Mouse (Mus musculus) cerebellum, adult 11-12 months (tissue): ENCODE data around the gene Ccdc33.

ENCODE experiments used
- DNase-seq: peaks from one replicate; pipeline ENCODE4 v3.0.0; 2022

Ccdc33 gene

DNA sequence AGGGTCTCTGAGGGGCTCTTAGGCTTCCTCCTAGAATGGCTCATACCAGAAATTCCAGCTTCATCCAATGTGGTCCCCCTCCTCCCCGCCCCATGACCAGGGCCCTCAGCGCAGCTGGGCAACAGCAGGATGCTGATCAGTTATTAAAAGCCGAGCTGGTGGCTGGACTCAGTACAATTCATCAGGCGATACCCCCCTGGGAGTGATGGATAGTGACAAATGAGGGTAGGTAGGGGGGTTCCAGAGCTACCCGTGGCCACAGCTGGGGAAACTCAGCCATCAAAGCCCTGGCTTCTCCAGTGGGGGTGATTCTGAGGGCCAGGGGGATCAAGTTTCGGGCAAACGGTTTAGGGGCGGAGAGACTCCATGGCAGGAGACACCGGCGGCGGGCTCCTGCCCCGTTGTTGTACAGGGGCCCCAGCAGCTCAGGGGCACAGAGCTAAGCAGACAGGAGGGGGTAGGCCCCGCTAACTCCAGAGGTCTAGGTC lies 10.3 kb upstream of the Ccdc33 start:
- no peak for DNase-seq

DNA sequence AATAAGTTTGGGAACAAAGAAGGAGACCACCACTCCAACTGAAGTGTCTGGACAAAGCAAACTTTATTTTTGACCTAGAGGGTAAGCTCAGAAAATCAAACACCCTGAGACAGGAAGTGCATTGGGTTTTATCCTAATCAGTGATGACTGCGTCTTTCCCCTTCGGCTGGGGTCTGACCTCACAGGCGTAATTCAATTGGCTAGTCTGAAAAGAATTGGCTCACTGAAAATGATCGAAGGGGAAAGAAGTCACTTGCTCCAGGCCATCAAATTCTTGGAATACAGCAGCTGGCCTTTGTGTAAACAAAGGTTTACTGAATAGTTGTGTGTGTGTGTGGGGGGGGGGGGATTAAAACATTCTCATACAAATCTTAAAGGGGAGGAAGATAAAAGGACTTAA lies 7.2 kb upstream of the Ccdc33 start:
- no peak for DNase-seq

DNA sequence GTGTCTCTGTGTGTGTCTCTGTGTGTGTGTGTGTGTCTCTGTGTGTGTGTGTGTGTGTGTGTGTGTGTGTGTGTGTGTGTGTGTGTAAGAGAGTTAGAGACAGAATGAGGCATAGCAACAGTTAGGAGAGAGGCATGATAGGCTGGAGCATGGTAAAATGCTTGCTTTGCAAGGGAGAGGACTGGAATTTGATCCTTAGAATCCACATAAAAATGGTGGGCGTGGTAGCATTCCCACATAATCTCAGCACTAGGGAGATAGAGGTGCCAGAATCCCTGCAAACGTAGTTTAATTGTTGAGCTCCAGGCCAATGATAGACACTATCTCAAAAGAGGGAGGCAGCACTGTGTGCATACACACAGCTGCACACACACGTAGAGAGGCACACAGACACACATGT lies 6.5 kb upstream of the Ccdc33 start:
- no peak for DNase-seq

DNA sequence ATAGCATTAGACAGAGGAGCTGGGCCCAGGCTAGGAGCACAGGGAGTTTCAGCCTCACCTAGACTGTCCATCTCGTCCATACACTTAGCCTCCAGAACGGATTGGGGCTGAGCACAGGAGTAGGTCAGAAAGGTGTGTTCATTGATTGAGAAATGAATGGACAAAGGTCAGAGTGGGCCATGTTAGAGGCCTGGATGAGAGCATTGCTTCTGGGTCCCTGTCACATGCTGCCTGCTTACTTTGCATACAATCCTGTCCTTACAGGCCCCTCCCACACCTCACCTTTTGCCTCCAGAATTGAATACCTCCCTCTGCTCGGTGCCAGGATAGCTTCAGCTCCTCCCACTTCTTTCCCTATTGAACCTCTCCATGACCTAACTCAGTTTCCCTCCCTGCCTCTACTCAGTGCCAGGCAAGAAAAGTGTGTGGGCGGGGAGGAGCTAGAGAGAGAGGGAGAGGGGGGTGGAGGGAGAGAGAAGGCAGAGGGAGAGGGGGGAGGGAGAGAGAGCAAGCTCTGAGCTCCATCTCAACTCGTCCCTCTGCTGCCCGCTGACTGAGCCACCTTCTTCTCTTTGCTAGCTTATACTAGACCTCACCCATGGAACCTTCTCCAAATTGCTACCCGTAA lies 2.5 kb downstream of the Ccdc33 start:
- DNase-seq: no peak

DNA sequence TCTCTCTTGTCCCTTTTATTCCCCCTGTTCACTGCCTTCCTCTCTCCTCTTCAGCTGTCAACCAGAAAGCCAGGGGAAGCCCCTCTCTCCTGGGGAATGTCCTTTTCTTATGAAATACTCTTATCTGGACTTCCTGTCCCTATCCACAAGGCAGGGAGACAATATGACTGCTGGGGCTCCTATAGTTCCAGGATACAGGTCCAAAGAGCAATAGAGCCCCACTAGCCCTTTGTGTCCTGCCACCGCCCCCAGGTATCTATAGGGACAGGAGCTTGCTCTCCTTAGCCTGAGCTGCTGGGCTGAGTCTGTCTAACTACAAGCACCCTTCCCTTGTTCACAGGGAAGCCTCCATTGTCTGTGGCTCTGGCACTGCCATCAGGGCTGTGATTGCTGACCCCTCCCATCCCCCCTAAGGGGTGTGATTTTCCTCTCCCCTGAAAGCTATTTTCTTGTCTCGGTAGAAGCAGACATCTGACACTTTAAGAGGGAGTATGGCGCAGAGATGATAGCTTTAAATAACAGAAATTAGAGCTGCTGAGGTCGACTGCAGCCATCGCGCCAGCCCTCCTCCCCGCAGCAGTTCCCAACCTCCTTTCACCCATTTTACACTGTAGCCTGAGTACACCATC lies 3.2 kb downstream of the Ccdc33 start:
- DNase-seq: no peak

DNA sequence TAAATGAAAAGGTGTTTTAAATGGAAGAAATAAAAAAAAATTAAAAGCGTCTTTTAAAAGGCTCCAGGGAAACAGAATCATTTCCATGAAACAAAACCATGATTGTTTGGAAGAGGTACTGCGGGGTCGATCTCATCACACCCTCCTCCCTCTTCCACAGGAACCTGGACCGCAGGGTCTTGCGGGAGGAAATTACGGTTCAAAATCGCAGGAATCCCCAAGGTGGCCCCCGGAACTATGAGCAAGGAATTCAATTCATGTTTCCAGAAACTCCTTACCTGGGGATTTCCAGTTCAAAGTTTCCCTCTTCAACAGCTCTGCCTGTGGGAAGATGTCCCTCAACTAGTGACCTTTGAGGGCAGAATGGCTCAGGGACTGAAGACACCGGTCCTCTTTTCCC lies 4.6 kb downstream of the Ccdc33 start:
- no peak for DNase-seq

DNA sequence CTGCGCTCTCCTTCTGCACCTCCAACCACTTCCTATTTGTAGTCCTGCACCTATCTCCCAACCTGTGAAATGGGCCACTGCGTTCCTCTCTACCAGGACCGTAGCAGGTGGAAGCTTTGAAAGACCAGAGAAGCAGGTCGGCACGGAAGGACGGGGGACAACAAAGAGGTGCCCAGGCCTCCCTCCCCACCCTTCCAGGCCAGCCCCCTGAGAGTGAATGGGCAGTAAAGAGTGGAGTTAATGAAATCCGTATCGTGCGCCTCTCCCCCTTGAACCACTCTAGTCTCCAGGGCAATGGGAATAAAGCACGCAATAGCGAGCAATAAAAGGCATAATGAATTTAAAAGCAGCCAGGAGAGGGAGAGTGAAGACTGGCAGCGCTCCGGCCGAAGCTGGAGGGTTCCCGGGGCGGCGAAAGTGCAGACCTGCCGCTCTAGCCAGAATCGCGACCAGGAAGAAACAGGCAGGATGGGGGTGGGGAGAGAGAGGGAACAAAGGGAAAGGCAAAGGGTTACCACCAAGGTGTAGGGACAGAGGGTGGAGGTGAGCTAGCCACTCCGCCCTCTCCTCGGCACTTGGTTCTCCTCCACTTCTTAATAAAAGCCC lies 5.2 kb downstream of the Ccdc33 start:
- DNase-seq: no peak

DNA sequence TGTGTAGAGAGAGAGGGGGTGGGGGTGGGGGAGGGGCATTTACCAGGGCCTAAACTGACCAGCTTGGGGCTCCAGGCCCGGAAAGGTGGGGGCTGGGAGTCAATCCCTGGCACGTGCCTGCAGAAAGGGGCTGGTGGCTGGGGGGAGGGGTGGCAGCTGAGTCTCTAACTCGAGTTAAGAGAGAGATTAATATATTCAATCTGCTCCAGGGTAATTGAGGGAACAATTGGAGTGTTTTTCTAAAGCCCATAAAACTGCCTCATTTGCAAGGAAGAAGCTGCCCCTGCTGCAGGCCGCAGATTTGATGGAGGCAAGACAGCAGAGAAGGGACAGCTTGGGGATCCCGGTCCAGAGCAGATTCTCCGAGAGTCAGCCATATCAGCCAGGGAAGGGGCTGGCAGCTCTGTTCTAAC lies 5.8 kb downstream of the Ccdc33 start:
- DNase-seq: no peak

DNA sequence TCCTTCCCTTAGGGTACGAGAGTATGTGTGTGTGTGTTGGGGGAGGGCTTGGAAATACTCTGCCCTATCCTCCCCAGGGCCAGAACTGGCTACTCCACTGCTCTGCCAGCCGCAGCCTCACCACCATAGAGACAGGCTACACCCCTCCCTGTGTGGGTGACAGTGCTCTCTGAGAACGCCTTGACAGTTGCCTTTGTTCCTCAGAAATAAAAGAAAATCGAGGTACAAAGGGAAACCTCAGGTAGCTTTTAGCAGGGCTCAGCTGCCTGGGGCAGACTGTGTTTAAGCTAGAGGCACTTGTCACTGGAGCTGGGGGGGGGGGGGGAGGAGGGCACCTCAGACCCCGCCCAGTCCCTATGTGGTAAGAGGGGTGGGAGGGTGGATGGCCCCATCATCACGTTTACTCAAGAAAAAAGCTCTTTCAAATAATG lies 6.3 kb downstream of the Ccdc33 start:
- no peak for DNase-seq

DNA sequence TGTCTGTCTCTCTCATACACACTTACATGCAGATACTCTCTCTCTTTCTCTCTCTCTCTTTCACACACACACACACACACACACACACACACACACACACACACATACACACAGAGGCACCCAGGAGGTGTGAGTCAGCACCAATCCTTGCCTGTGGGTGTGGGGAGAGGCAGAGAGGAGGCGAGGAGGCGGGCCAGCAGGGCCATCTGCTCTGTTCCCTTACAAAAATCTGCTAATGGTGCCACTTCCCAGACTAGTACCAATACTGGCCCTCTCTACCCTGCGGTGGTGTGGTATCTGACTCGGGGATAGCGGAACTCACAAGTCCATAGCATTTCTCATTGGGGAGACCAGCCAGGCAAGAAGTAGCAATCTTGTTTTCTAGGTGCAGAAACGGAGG lies 7.2 kb downstream of the Ccdc33 start:
- peak; percentile 91 for DNase-seq

DNA sequence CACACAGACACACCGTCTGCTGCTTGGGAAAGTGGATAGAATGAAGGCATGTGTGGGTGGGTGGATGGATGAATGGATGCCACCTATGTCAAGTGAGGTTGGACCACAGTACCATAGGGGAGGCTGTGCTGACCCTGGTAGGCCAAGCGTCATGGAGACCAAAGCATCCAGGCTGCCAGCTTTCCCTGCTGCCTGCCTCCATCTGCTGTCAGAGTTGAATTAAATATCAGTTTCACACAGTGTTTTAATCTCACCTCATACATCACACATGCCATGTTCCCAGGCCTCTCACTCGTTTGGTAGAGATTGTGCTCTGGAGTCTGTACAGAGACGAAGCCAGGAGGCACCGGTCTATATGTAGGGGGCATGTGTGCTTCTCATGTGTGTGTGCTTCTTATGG lies 7.8 kb downstream of the Ccdc33 start:
- DNase-seq: peak; percentile 65

DNA sequence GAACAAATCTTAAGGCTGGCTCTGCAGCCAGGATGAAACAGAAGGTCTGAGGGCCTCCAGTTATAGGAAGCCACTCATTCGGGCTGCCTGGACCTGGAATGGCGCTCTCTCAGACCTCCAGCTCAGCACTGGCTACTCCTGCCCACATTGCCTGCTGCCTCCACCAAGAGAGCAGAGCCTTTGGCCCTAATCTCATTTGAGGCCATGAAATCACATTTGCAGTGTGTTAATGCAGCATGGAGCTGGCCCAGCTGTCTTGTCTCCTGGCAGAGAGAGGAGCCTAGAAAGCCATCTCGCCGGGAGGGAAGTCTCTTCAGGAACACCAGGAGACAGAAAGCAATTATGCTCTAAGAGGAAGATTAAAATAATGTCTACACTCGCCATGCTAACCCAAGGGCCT lies 11.1 kb downstream of the Ccdc33 start:
- no peak for DNase-seq

DNA sequence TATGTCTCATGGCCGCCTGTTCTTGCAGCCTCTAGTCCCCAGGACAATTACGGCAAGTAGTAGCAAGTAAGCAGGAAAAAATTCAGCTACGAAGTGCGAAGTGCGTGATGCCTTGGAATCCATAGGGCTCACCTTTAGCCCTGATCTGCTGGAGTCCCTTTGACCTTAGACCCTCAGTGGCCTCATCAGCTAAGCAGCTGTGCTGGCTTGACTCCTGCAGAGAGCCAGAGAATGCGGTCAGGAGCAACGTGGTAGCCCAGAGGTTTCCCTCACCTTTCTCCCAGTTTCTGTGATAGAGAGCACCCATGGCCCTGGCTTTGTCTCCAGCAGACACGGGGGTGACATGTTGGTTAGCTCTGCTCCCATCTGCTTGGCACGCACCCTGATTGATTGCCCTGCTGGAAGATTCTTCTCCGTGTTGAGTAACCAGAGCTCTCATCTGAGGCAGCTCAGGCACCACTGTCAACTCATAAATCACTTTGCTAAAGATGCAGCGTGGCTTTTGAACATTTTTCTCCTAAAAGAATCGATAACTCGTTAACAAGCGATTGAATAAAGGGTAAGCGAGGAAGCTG lies 12.9 kb downstream of the Ccdc33 start:
- no peak for DNase-seq

DNA sequence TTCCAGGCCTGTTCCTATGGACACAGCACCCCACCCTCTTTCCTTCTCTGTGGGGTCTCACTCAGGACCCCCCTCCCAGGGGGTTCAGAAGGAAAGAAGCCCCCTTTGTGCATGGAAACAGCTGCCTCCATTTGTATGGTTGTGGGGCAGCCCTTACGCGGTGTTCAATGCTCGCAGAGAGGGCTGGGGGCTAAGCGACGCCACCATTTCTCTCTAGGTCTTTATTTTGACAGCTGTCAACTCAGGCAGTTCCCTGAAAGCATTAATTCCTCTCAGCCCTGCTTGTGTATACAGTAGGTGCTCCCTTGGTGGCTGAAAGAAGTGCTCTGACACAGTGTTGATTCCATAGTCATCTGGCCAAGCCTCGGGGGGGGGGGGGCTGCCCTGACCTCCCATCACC lies 15.0 kb downstream of the Ccdc33 start:
- DNase-seq: no peak

DNA sequence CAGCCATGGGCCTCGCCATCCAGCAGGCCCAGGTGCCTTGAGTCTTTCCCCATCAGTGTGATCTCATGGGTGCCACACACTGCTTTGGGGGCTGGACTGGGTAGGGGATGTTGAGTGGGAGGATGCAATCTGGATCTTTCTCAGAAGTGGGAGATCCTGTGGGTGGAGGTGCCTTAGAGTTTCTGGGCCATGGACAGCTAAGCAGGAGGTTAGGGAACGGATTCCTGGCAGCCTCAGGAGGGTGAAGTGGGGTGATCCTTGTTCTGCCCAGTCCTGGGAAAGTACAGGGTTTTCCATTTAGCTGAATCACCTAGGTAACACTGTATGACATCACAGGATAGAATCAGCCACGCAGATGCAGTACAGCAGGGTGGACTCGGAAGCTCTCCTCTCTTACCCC lies 16.6 kb downstream of the Ccdc33 start:
- no peak for DNase-seq

DNA sequence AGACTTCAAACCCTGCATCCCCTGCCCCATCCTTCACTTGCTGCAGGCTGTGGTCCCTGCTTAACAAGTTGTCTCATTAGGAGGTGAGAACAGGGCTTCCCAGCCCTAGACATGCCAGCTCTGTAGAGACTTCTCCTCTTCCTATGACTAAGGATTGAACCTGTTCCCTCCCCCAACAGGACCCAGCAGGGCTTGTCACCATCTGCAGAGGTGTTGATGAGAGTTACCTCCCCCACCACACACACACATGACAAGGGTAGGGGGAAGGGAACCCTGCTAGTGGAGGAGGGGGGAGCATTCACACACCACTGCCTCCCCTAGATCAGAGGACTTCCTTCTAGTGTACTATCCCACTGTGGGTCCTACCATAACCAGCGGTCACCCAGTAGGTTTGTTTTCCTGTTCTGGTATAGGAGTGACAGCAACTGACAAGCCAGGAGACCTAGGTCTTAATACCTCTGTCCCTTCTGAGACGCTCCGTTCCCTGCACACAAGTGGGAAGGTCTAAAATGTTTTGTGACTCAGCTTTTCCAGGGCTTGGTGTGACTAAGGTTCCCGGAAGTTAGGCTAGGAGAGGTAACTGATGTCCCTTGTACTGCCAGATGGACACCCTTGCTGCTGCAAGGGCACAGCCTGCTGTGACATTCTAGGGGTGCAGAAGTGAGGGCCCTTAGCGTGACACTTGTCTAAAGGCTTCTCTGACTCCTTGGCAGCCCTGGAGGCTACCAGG lies 18.6 kb downstream of the Ccdc33 start:
- no peak for DNase-seq

DNA sequence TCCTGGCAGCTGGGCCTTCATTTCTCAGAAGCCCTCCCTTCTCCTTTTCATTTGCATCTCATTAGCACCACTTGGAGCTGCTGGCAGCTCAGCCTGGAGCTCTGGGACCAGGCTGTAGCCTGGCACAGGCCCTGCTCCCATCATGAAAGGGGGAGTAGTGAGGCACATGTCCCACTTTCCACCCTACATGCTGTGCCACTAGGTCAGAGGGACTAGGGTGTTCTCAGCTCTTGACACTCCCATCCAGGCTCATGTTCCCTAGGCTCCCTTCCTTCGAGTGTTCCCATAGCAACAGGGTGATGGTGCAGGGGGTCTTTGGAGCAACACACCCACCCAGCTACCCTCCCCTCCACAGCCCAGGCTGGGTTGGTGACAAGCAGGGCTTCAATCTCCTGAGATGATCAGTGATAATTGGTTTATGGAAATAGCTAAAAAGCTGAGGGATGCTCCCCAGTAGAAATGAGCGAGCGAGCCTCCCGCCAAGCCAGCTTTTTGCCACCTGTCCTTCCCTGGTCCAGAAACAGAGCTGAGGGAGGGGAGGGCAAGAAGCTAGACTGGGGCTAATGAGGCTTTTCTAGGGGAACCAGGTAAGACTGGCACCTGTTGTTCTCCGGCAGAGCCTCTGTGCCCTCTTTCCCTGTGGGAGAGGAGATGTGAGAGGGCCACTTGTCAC lies 21.9 kb downstream of the Ccdc33 start:
- peak; percentile 77 for DNase-seq

DNA sequence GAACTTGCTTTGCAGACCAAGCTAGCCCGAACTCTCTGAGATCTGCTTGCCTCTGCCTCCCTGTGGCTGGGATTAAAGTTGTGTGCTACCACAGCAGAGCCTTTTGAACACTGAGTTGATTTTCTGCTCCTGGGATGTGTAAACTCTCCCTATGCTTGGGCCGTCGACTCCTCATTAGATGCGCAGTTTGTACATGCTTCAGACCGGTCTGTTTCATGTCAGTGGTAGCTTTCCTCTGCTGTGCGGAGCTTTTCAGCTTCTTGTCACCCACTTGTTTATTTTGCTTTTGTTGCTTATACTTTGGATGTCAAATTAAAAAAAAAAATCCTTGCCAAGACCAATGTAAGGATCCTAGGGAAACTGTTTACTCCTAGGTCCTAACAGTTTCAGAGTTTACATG lies 22.6 kb downstream of the Ccdc33 start:
- no peak for DNase-seq

DNA sequence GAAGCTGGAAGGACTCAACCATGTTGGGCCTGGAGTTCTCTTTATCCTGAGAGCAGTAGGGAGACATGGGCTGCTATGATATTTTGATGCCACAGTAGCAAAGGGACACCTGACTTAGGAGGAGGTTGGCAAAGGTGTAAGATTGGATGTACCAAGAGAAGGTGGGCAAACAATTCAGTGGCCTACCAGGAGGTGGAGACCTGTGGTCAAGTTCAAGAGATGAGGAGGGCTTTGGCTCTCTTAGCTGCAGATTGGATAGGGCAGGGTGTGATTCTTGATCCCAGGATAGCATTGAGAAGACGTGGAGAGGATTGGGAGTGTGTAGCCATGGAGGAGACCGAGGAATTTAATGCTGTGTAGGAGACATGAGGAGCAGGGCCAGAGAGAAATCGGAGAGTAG lies 24.8 kb downstream of the Ccdc33 start:
- peak; percentile 33 for DNase-seq

DNA sequence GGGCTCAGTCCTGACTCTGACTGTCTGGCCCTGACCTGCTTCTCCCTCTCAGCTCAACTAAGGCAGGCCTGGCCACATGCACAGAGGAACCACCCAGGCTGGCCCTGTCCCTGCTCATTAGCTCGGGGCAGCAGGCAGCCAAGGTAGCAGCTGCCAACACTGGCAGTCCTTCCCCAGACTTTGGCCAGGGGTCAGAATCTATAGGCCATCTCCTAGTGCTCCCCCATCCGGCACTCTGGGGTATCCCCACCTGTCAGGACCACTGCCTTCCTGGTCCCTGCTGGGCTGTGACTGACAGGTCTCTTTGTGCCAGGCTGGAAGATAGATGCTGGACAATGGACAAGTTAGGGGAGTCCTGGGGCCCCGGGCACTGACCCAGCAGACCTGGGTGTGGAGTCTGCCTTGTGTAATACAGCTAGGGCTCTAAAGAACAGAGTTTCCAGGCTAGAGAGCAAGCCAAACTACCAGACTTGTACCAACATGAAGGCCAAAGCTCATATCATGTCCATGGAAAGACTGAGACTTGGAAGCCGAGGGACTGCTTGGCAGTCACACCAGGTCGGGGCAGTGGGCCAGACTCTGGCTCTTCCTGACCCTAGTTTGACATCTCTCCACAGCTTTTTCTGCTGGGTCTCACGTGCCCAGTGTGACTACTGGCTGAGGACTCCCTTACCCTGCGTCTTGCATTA lies 25.9 kb downstream of the Ccdc33 start:
- DNase-seq: peak; percentile 98

DNA sequence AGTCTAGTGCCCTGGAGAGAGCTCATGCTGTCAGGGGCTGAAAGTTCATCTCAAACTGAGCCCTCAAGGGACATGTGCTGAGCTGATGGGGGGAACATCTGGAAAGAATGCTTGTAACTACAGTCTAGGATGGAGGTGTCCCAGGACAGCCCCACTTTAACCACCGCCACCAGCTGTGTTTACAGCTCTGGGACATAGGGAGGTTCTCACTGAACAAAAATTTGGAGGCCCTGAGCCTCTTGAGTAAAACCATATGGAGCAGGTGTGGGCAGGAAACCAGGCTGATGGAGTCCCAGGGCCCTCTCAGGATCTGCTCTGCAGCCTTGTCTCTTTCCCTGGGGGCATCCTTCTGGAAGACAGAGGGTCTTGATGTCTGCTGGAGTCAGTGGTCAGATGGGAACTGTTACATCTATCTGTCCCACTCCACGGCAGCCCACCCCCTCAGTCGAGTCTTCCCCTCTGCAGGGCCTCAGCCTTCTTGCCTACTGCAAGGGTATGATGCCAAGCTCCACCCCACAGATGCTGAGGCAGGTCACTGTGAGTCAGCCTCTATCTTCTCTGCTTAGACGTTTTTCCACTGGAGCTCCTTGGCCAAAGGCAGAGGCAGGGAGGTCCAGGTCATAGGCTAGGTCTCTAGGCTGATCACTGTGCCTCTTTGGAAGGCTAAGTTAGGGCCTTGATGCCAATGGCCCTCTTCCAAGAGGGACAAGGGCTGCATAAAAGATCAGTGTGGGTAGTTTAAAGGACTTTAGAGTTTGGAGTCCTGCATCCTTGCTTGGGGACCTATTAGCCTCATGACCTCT lies 26.8 kb downstream of the Ccdc33 start:
- DNase-seq: peak; percentile 51
